Mouse (Mus musculus) midbrain, postnatal 0 days (tissue): Measurements from ENCODE around the gene Bsdc1. TPM values are rescaled to one million over a fixed set of nuclear protein-coding genes. Genes with fewer than 3 reads are reported as not detected.

Experiments
- ATAC-seq: fragments of 200-750 bp; cut with Nextera tagmentation; 2 replicates; pipeline ENCODE4 v1.8.0; 2017; ENCODE audit warnings: moderate number of reproducible peaks, mild to moderate bottlenecking, moderate TSS enrichment, moderate library complexity; ENCODE audit not compliant: low FRiP score
- DNase-seq: peaks from one replicate; pipeline ENCODE4 v3.0.0-alpha.2; 2015; ENCODE audit warnings: low spot score
- H3K27ac ChIP-seq: fragments of 300-500 bp; sonication (generic); 2 replicates; pipeline ENCODE4 v1.5.1; 2014; ENCODE audit warnings: low read depth, mild to moderate bottlenecking, low read length, mixed read lengths
- H3K27me3 ChIP-seq: fragments of 300-500 bp; sonication (generic); 2 replicates; pipeline ENCODE4 v1.6.1; 2014; ENCODE audit warnings: low read length, control low read depth, mixed read lengths; ENCODE audit not compliant: insufficient read depth
- H3K36me3 ChIP-seq: fragments of 300-500 bp; sonication (generic); 2 replicates; pipeline ENCODE4 v1.6.1; 2014; ENCODE audit warnings: low read length, control low read depth, mixed read lengths; ENCODE audit not compliant: insufficient read depth
- H3K4me1 ChIP-seq: fragments of 300-500 bp; sonication (generic); 2 replicates; pipeline ENCODE4 v1.6.1; 2014; ENCODE audit warnings: mild to moderate bottlenecking, control low read depth, antibody characterized with exemption, low read length, mixed read lengths; ENCODE audit not compliant: insufficient read depth
- H3K4me2 ChIP-seq: fragments of 300-500 bp; sonication (generic); 2 replicates; pipeline ENCODE4 v1.6.1; 2014; ENCODE audit warnings: low read depth, mild to moderate bottlenecking, low read length, mixed read lengths; ENCODE audit not compliant: poor library complexity, severe bottlenecking
- H3K4me3 ChIP-seq: fragments of 300-500 bp; sonication (generic); 2 replicates; pipeline ENCODE4 v1.5.1; 2014; ENCODE audit warnings: low read depth, mild to moderate bottlenecking, low read length, moderate library complexity
- H3K9ac ChIP-seq: fragments of 300-500 bp; sonication (generic); replicated peaks from 2 replicates; pipeline ENCODE4 v1.6.1; 2014; ENCODE audit warnings: mild to moderate bottlenecking, low read length, moderate library complexity, mixed read lengths; ENCODE audit not compliant: poor library complexity, severe bottlenecking
- H3K9me3 ChIP-seq: fragments of 300-500 bp; sonication (generic); 2 replicates; pipeline ENCODE4 v1.6.1; 2016; ENCODE audit warnings: low read length, control low read depth
- CTCF ChIP-seq: IDR thresholded peaks from 2 replicates; pipeline ENCODE4 v1.5.1; 2016; ENCODE audit warnings: antibody characterized with exemption, mild to moderate bottlenecking
- WGBS: fragments of 180-500 bp; shearing (Covaris S2); extraction: QIAGEN DNeasy Blood & Tissue Kit; methylation state at CpG from one replicate; pipeline ENCODE4 v1.1.7; 2014; 5-methylcytosine and 5-hydroxymethylcytosine counted together
- polyA plus RNA-seq: library from polyadenylated mRNA; unstranded; fragments of >200 nt; fragmentation: Nextera tagmentation; extraction: Ambion mirVana; gene quantifications from 2 replicates; pipeline ENCODE4 v1.2.1, GENCODE M21; 2015
- total RNA-seq: library from RNA; depleted of rRNA; stranded (reverse); fragments of >200 nt; gene quantifications from 2 replicates; pipeline ENCODE4 v1.2.3, GENCODE M21; 2014

The Bsdc1 gene
- total and polyA plus RNA-seq, 2 experiments from 2014 or later = 27.1 to 58.9 TPM

- Histone ChIP-seq H3K4me2 (peak overlapping the region; percentile 26), H3K9ac (peak overlapping the region; percentile 26), H3K27ac (peak overlapping the region; percentile 86), H3K36me3 (no peaks in the 10 kb centered on the region), H3K9me3 (no peaks in the 10 kb centered on the region), H3K27me3 (no peaks in the 10 kb centered on the region), H3K4me1 (peaks cover 13% of the 10 kb centered on the region), H3K4me3 (0 out of 2 replicates have a peak overlapping the region, but pooled peaks have one; percentile 14)
- ATAC-seq = peak; percentile 60
- peak; percentile 93 for DNase-seq
- 12% methylated on average over 16 of the region's 16 CpGs for WGBS
- TF ChIP-seq CTCF = peak; percentile 64
Observed at GRCm38 (mm10) chr4:129495672-129496562, 34.5 kb downstream of the Bsdc1 start.

DNA sequence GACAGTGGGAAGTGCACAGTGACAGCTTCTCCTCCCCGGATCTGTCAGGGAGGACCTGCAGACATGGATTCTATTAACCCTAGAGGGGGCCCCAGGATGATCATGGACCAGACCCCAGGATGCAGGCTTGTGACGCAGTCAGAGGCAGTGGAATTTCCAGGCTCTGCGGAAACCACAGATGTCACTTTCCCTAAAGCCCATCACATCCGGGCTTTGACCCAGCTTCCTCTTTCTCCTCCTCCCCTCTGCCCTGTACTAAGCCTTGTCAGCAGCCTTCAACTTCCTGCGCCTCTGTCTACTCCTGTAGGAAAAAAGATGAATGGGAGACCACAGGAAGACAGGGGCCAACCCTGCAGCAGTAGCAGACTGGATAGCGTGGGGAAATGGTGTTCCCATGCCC is 35.2 kb downstream of the Bsdc1 start:
- H3K4me3 ChIP-seq = 0 out of 2 replicates have a peak overlapping the region, but pooled peaks have one; percentile 14
- ATAC-seq (peak; percentile 18; the same call in 1 of the 2 replicates), DNase-seq (no peak)
- no peak for TF ChIP-seq CTCF
- peak overlapping the region; percentile 26 for H3K4me2 ChIP-seq
- no peaks in the 10 kb centered on the region for H3K9me3 ChIP-seq
- peak overlapping the region; percentile 86 for H3K27ac ChIP-seq
- no peaks in the 10 kb centered on the region for H3K36me3 ChIP-seq
- H3K27me3 ChIP-seq = no peaks in the 10 kb centered on the region
- 32% methylated on average over 6 of the region's 6 CpGs for WGBS
- H3K9ac ChIP-seq = peak overlapping the region; percentile 26
- peaks cover 11% of the 10 kb centered on the region for H3K4me1 ChIP-seq

DNA sequence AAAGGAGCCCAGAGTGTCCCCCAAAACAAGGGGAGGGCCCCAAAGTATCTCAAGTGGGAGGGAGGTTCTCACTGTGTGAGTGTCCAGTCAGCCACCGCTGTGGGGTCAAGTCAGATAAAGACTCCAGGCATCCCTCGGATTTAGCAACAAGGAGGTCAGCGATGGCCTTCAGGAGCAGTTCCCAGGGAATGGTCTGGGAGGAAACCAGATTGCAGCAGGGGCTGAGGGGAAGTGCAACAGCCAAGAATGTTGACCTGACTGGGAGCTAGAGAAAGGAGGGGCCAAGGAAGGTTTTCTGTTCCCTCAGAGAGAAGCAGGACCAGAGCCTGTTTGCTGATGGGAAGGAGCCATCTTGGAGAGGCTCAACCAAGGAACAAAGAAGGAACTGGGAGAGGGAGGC is 37.6 kb downstream of the Bsdc1 start:
- H3K27me3 ChIP-seq = no peaks in the 10 kb centered on the region
- H3K9me3 ChIP-seq = no peaks in the 10 kb centered on the region
- H3K4me3 ChIP-seq = no peak overlapping the region
- TF ChIP-seq CTCF = no peak
- H3K4me1 ChIP-seq = peaks cover 9% of the 10 kb centered on the region
- no peak for ATAC-seq
- H3K27ac ChIP-seq = no peak overlapping the region
- no peaks in the 10 kb centered on the region for H3K36me3 ChIP-seq
- no peak for DNase-seq
- no peak overlapping the region for H3K9ac ChIP-seq
- 67% methylated on average over 3 of the region's 3 CpGs for WGBS
- no peak overlapping the region for H3K4me2 ChIP-seq

GRCm38 (mm10) chr4:129500017-129500416 is 38.6 kb downstream of the Bsdc1 start:
- ATAC-seq = no peak
- Histone ChIP-seq H3K36me3 (no peaks in the 10 kb centered on the region), H3K27me3 (no peaks in the 10 kb centered on the region), H3K4me1 (peaks cover 9% of the 10 kb centered on the region), H3K4me3 (peak overlapping the region; percentile 55; the same call in 1 of the 2 replicates), H3K9me3 (no peaks in the 10 kb centered on the region), H3K27ac (peak overlapping the region; percentile 59; the same call in 1 of the 2 replicates), H3K4me2 (peak overlapping the region; percentile 98), H3K9ac (no peak overlapping the region)
- TF ChIP-seq CTCF = no peak
- WGBS = 86% methylated on average over 8 of the region's 8 CpGs
- DNase-seq = no peak

DNA sequence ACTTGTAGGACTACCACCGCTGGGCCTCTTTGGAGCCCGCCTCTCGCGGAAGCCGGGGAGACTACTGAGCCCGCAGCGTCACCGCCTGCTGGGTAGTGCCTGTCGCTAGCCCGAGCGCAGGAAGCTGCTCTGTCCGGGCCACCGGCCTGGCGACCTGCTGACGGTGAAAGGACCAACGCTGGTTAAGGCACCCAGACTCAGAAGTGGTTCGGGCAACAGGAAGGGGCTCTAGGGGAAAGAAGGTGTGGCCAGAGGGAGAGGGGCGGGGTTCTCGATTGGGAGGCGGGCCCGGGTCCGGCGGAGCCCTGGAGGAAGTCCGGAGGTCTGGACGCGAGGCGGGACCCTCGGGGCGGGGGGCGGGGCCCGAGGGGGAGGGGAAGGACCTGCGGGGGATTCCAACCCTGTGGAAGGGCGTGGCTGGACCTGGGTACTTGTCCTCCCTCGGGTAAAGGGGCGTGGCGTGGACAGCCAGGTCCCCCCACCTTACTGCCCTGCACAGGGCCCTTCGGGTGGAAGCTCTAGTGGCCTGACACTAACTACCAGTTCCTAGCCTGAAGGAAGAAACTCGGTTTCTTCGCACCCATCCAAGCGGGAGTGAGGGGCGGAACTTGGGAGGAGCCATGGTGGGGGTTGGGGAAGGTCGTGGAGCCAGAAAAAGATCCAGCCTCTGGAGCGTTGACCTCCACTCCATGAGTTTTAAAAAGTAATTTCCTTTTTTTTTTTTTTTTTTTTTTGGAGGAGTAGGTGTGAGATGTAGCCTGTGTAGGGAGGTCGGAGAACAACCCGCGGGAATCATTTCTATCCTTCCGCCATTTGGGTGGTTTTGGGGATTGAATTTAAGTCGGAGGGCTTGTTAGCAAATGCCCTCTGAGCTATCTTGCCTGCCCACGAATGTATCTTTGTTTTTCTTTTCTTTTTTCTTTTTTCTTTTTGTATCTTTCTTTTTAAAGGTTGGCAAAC is 39.5 kb downstream of the Bsdc1 start:
- Histone ChIP-seq H3K9me3 (no peaks in the 10 kb centered on the region), H3K27me3 (no peaks in the 10 kb centered on the region), H3K27ac (peak overlapping the region; percentile 59; the same call in 1 of the 2 replicates), H3K36me3 (no peaks in the 10 kb centered on the region), H3K4me1 (peaks cover 9% of the 10 kb centered on the region), H3K4me2 (peak overlapping the region; percentile 98), H3K4me3 (peak overlapping the region; percentile 55), H3K9ac (peak overlapping the region; percentile 64)
- ATAC-seq (peak; percentile 73), DNase-seq (peak; percentile 67)
- TF ChIP-seq CTCF = no peak
- WGBS = 2% methylated on average over 34 of the region's 49 CpGs
